Mouse (Mus musculus): ENCODE measurements around the gene Dap3.
"Not testable (repeated sequence)": the region's sequence is repeated elsewhere in the genome, so short reads cannot be mapped to it uniquely, and the experiment has no call there.

Gene Dap3

DNA sequence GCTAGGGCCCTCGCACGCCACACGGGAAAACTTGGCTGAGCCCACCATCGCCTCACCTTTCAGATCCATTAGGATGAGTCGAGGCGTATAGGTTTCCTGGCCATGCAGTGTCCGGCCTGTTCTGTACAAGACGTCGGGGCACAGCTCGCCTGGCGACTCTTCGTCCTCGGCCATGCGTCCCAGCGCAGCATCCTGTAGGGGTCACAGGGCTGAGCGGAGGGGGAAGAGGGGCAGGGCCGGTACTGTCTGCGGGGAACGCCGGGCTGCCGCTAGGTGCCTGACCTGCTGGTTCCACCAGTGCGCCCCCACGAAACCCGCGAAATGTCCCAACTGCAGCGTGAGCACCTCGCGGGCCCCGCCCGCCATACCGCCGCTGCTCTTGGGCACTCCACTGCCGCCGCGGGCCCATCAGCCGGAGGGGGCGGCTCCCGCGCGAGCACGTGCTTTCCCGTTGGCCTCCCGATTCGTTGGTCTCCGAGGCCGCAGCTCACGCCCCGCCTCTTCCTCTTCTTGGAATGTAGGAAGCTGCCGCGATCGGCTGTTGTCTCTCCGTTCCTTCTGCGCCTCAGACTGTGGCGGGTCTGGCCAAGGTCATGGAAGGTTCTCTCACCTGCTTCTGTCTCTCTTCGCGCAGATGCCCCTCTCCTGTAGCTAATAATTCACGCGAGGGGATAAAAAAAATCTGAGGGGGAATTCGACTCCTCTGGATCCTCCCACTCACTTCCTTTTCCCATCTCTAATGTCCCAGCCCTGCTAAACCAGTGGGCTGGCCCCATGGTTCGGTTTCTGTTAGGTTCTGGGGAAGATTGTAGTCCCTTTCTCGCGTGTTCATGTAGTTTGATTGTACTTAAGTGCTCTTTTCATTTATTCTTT, 37.2 kb downstream of the Dap3 start, which contains the start of gene Msto1:
Gene Msto1 (minus strand): TSS at position 489 of the 873 bp plus-strand sequence.
- DNase-seq (ENCODE audit: extremely low read depth, low read depth, low spot score), result no peak

GRCm38 (mm10) chr3:88912585-88912984, 38.4 kb downstream of the Dap3 start:
- no peak for DNase-seq (ENCODE audit: extremely low read depth, low read depth, low spot score)

GRCm38 (mm10) chr3:88906393-88907159, 44.4 kb downstream of the Dap3 start:
- no peak for DNase-seq (ENCODE audit: extremely low read depth, low read depth, low spot score)

- DNase-seq (ENCODE audit: extremely low read depth, low read depth, low spot score), result no peak
Measured at GRCm38 (mm10) chr3:88905741-88906140, 45.2 kb downstream of the Dap3 start.

- DNase-seq (ENCODE audit: extremely low read depth, low read depth, low spot score), result no peak
Measured at GRCm38 (mm10) chr3:88905209-88905608, 45.8 kb downstream of the Dap3 start.

DNA sequence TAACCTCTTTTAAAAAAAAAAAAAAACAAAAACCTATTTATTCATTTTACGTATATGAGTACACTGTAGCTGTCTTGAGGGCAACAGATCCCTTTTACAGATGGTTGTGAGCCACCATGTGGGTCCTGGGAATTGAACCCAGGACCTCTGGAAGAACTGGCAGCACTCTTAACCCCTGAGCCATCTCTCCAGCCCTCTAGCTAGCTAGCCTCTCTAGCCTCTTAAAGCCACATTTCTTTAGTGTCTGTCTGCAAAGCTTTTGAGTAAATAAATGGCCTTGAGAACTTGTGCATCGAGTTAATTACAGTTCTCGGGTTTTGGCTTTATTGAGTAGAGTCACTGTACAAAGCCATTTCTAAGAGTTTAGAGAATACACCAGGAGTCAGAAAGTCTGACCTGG, 46.2 kb downstream of the Dap3 start:
- DNase-seq (ENCODE audit: extremely low read depth, low read depth, low spot score), result no peak

- not testable (repeated sequence) for DNase-seq (ENCODE audit: extremely low read depth, low read depth, low spot score)
Measured at GRCm38 (mm10) chr3:88893011-88893410, 58.0 kb downstream of the Dap3 start.

GRCm38 (mm10) chr3:88882536-88882935, 68.4 kb downstream of the Dap3 start:
- not testable (repeated sequence) for DNase-seq (ENCODE audit: extremely low read depth, low read depth, low spot score)

Data from fat pad, adult 2 months (tissue).